Mouse (Mus musculus) mouse embryonic stem cell (cell line): ENCODE data around the gene Fntb.

Experiments
- in situ Hi-C, 2 experiments: fragments of 300-500 bp; cut with MboI; formaldehyde crosslinking; loops; 1 replicate in 1 of 2; 3 replicates in 1 of 2; pipeline ENCODE4 v1.14.3; 2019 to 2020; ENCODE audit warnings: low sequenced_read_pairs in 2 of 2, low pct_unique_long_range_greater_than_20kb in 1 of 2, mixed read lengths in 1 of 2; ENCODE audit not compliant: unreplicated experiment in 1 of 2

Gene Fntb

DNA sequence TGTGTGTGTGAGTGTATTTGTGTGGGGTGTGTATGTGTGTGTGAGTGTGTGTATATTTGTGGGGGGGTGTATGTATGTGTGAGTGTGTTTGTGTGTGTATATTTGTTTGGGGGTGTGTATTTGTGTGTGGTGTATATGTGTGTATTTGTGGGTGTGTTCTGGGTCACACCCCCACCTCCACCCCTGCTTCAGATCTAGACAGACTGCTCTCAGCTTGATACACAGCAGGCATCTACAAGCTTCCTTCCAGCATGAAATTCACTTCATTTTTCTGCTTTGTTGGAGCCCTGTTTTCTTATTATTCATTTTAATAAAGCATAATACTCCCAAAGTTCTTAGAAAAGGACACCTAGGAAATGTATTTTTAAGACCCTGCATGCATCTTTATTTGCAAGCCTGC, 132.8 kb downstream of the Fntb start:
- in situ Hi-C loops = no loop called here

DNA sequence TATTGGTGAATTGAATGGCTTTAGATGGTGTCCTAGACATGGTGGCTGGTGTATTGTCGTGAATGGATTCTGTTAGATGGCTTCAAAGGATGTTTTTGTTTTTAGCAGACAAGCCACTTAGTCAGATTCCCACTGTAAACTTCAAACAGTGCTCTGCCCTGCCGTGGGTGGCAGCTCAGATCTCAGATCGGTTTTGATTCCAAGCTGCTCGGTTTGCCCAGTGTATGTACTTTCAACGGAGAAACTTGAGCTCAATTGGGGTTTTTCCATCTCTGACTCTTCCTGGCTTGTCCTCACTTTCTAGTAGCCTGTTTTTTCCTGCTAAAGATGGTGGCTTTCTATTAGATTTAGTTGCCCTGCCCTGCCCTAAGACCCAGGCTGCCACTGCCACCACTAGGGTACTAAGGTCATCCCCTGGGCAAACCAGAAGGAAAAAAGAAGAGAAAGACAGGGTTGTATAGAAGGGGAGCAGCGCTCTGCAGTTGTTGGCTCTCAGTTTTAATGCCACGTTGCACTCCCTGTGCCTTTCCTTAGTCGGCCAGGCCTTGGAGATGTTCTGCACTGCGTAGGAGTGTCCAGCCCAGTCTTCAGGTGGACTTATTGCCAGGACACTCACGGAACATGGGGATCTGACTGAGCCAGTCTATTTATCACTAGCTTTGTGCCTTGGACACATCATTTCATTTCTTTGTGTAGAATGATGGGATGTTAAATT, 134.0 kb downstream of the Fntb start:
- in situ Hi-C loops = no loop called here

GRCm38 (mm10) chr12:76901508-76902294, 136.3 kb downstream of the Fntb start:
- in situ Hi-C loops = no loop called here

GRCm38 (mm10) chr12:76906278-76906677, 140.9 kb downstream of the Fntb start:
- in situ Hi-C loops = no loop called here

GRCm38 (mm10) chr12:76909218-76909617, 143.8 kb downstream of the Fntb start:
- in situ Hi-C loops = no loop called here

DNA sequence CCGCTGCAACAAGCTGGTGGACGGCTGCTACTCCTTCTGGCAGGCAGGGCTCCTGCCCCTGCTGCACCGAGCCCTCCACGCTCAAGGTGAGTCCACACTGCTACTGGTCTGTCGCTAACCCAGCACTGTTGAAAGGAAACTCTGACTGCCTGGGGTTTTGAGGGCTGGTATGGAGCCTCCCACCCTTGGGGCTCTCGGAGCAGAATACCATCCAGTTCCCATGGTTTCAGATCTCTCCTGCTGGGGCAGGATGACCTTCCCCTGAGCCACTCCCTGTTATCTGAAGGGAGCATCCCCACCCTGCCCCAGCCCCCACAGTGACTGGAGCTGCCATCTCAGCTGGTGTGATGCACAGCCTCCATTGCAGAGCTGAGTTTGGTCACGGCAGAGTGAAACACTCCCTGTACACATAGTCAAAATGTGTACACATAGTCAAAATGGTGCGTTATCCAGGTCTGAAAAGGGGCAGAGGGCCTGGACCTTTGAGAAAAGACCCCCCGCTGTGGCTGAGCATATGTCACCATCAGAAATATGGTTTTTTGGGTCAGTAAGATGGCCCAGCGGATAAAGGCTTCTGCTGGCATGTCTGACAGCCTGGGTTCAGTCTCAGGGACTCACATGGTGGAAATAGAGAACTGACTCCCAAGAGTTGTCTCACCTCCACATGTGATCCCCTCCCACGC, 145.0 kb downstream of the Fntb start:
- in situ Hi-C loops = no loop called here

- in situ Hi-C loops = no loop called here
Observed at GRCm38 (mm10) chr12:76911171-76911726, 145.9 kb downstream of the Fntb start.

DNA sequence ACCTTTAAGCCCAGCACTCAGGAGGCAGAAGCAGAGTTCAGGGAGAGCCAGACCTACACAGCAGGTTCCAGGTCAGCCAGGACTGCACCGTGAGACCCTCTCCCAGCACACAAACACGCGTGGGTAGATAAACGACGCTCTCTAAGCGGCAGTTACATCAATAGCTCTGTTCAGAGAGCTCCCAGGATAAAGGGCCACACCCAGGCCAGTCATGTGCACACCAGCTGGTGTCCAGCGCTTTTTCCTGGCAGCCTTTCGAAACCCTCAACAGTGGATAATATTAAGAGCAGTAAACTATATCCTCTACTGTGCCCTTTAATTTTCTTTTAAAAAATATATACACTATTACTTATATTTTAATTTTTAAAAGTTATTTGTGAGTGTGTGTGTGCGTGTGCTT, 146.8 kb downstream of the Fntb start:
- in situ Hi-C loops = no loop called here

DNA sequence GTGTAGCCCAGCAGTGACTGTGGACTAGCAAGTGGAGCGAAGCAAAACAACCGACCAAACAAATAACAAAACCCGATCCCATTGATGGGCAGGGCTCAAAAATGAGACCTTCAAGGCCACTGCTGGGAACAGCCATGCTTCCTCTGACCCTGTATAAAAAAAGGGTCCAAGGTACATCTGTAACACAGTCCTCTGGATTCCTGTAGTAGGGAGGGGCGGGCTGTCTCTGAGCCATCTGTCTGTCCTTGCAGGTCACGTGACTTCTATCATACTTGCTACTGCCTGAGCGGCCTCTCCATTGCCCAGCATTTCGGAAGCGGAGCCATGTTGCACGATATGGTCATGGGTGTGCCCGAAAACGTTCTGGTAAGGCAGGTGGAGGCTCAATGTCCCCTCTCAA, 150.8 kb downstream of the Fntb start:
- in situ Hi-C loops = no loop called here

DNA sequence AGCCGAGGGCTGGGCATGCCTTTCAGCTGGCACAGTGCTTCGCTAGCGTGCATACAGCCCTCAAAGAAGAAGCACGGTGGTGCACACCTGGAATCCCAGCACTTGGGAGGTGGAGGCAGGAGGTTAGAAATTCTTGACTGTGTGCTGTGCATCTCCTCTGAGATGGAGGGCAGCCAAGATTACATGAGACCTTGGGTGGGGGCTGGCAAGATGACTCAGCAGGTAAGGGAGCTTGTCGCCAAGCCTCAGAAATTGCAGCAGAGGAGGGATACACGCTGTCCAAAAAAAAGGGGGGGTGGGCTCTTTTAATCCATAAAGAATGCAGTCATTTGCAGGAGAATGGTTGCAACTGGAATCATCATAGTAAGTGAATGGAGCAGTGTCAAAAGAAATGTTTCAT, 152.7 kb downstream of the Fntb start:
- in situ Hi-C loops = no loop called here

GRCm38 (mm10) chr12:76918855-76919254, 153.5 kb downstream of the Fntb start:
- in situ Hi-C loops = no loop called here

DNA sequence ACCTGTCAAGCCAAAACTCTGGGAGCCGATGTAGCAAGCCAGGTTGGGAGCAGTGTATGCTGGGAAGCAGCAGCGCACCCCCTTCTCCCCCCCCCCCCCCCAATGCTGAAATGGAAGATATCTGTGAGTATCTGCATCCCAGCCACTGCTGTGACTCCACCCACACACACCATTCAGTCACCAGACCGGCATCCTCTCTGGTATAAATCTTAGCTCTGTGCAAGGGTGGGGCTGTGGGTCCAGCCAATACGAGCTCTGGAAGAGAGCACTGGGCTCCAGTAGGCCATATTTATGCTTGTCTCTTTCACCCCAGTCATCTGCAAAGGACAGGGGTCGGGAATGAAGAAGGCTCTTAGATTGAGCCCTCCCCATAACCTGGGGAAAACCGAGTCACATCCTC, 155.0 kb downstream of the Fntb start:
- in situ Hi-C loops = no loop called here

DNA sequence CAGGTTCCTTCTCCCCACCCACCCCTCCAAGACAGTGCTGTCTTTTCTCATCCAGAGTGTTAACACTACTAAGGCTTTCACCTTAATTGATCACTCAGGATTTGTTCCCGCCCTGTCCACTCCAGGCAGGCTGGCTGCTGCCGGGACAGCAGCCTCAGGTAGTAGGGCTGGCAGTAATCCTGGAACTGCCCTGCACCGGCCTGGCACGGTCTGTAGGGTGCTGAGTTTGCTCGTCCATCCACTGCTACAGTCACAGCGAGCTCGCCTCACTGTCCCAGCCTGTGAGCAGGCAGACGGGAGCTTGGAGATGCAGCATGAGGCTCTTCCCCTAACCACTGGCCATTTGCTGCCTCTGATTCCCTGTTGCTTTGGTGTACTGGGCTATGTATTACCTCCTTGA, 155.6 kb downstream of the Fntb start:
- in situ Hi-C loops = no loop called here

DNA sequence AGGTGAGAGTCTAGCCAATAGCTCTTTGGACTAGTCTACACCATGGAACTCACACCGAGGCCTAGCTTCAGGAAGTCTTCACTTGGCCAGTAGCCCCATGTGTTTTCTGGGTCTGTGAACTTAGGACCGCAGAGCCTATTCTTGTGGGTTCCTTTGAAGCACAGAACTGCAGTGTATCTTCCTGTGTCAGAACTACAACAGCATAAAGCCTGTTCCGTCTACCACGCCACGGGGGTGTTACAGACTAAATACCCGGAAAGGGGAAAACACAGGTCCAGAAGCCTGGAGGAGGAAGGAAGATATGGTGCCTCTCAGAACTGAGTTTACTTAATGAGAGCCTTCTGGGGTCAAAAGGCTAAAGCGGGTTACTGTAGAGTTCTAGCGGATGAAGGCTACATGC, 157.7 kb downstream of the Fntb start:
- in situ Hi-C loops = no loop called here

DNA sequence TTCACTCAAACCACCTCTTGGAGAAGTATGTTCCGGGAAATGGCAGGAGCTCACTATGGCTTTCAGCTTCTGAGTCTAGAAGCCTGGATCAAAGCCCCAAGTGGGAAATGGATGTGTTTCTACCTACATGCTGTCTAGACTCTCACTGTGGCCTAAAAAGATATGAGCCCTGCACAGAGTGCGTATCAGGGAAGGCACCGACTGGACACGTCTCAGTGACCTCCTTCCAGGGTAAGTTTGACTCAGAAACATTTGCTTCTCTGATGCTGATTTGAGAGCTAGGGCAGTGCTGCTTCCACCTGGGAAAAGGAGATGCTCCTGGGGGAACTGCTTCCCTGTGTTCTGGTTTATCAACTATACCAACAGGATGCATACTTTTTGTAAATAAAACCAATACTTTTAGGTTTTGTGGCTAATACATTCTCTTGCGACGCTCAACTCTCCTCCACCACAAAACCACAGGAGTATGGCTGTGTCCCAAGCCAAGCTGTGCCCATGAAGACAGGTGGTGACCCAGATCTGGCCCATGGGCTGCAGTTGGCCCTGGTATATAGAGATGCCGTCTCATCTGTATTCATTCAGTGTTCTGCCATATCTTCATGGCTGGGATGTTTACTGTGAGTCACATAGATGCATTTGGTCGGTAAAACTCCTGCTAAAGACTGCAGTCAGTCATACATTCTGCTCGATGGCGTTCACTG, 159.7 kb downstream of the Fntb start:
- in situ Hi-C loops = no loop called here

- in situ Hi-C loops = no loop called here
Observed at GRCm38 (mm10) chr12:76926338-76926945, 161.1 kb downstream of the Fntb start.

- in situ Hi-C loops = no loop called here
Observed at GRCm38 (mm10) chr12:76927012-76927411, 161.6 kb downstream of the Fntb start.

- in situ Hi-C loops = no loop called here
Observed at GRCm38 (mm10) chr12:76927539-76927938, 162.2 kb downstream of the Fntb start.
